Mouse (Mus musculus) mesoderm, embryonic 11.5 days (tissue): ENCODE data around the gene Gm10670.
"Not testable (repeated sequence)": the region's sequence is repeated elsewhere in the genome, so short reads cannot be mapped to it uniquely, and the experiment has no call there.

Experiments used
- DNase-seq: peaks from one replicate; pipeline ENCODE4 v3.0.0-alpha.2; 2012; ENCODE audit warnings: low read depth, low spot score

The Gm10670 gene

GRCm38 (mm10) chr7:20474825-20475224 lies at the start of gene Gm10670:
Gm10670 (minus strand) TSS chr7:20474925.
- DNase-seq: not testable (repeated sequence)

- DNase-seq: not testable (repeated sequence)
Observed at GRCm38 (mm10) chr7:20510434-20510833, 35.7 kb upstream of the Gm10670 start, which contains the start of gene Vmn1r103. Vmn1r103 (minus strand) TSS chr7:20510534.

- DNase-seq: not testable (repeated sequence)
Observed at GRCm38 (mm10) chr7:20442493-20442892, 32.2 kb downstream of the Gm10670 start, which contains the start of gene Vmn1r101. Vmn1r101 (minus strand) TSS chr7:20442593.
